Mouse (Mus musculus) embryonic stem cell, embryonic (primary cell): ENCODE results near the gene Col20a1.

Source experiments
- CTCF ChIA-PET, 4 experiments: fragments of 300-600 bp in 2 of 4; fragments of 350-600 bp in 2 of 4; sonication (Branson Sonifier 250); formaldehyde crosslinking; loops; one replicate each; lab custom pipeline; 2022; ENCODE audit warnings: inconsistent platforms in 2 of 4; lab: Charles Lee
- POLR2A ChIA-PET, 4 experiments: fragments of 300-600 bp in 2 of 4; fragments of 350-600 bp in 2 of 4; sonication (Branson Sonifier 250); formaldehyde crosslinking; loops; one replicate each; lab custom pipeline; 2022; ENCODE audit warnings: antibody characterized with exemption in 4 of 4, inconsistent platforms in 1 of 4; lab: Charles Lee

Gene Col20a1

GRCm38 (mm10) chr2:180981133-180981532 is 5.2 kb upstream of the Col20a1 start:
- POLR2A ChIA-PET, result interaction anchor here in 2 of 4 experiments (1.0 to 4.8 kb wide), 5 partner anchors 9 to 18 kb away, joined by 3 to 23 read pairs (median 5); partner anchors contain the start of gene Arfgap1 (in 1 of the 2)
- CTCF ChIA-PET, result interaction anchor here in 1 of 4 experiments (1.2 to 2.0 kb wide), 2 partner anchors 14 to 17 kb away, joined by 3 to 11 read pairs; partner anchors contain the start of gene Arfgap1

GRCm38 (mm10) chr2:180985635-180986034 is 700 bp upstream of the Col20a1 start:
- CTCF ChIA-PET, result interaction anchor here in 3 of 4 experiments (0.6 to 4.7 kb wide), 3 partner anchors 11 to 22 kb away, joined by 3 to 19 read pairs (median 12); no protein-coding TSS in a partner anchor
- POLR2A ChIA-PET, result interaction anchor here in 3 of 4 experiments (0.7 to 2.7 kb wide), 6 partner anchors 12 to 96 kb away, joined by 3 to 12 read pairs (median 4); partner anchors contain the start of genes Arfgap1 (in 2 of the 3) and Ythdf1 (in 1 of the 3)

- ChIA-PET POLR2A (interaction anchor here in 2 of 4 experiments (0.8 to 4.9 kb wide), 16 partner anchors 9 to 298 kb away, joined by 3 to 17 read pairs (median 4); partner anchors contain the start of genes Nkain4 (in 2 of the 2), Arfgap1 (in 1 of the 2) and Ythdf1 (in 1 of the 2)), CTCF (interaction anchor here in 2 of 4 experiments (1.1 to 4.7 kb wide), 7 partner anchors 9 to 72 kb away, joined by 3 to 19 read pairs (median 4); no protein-coding TSS in a partner anchor)
Observed at GRCm38 (mm10) chr2:180987001-180987400, 666 bp downstream of the Col20a1 start.

- CTCF ChIA-PET, result interaction anchor here in 2 of 4 experiments (0.9 to 4.7 kb wide), 8 partner anchors 8 to 72 kb away, joined by 3 to 19 read pairs (median 4); no protein-coding TSS in a partner anchor
Observed at GRCm38 (mm10) chr2:180987432-180988030, 1.2 kb downstream of the Col20a1 start.

GRCm38 (mm10) chr2:180988347-180988913 is 2.1 kb downstream of the Col20a1 start:
- POLR2A ChIA-PET, result interaction anchor here in 3 of 4 experiments (0.6 to 4.9 kb wide), 18 partner anchors 8 to 430 kb away, joined by 3 to 17 read pairs (median 4); partner anchors contain the start of genes Nkain4 (in 2 of the 3), Arfgap1 (in 1 of the 3) and Ythdf1 (in 1 of the 3)
- CTCF ChIA-PET, result interaction anchor here (0.6 to 4.7 kb wide), 11 partner anchors 8 to 520 kb away, joined by 3 to 19 read pairs (median 4); no protein-coding TSS in a partner anchor

More at GRCm38 (mm10) chr2:180987432-180988030, 1.2 kb downstream of the Col20a1 start:
- POLR2A ChIA-PET, result interaction anchor here in 3 of 4 experiments (0.8 to 4.9 kb wide), 16 partner anchors 9 to 297 kb away, joined by 3 to 17 read pairs (median 4); partner anchors contain the start of genes Arfgap1 (in 2 of the 3), Nkain4 (in 2 of the 3) and Ythdf1 (in 1 of the 3)

- POLR2A ChIA-PET, result interaction anchor here in 3 of 4 experiments (0.6 to 4.9 kb wide), 10 partner anchors 22 to 429 kb away, joined by 3 to 17 read pairs (median 3); partner anchors contain the start of genes Arfgap1 (in 1 of the 3), Nkain4 (in 1 of the 3) and Ythdf1 (in 1 of the 3)
- CTCF ChIA-PET, result interaction anchor here in 3 of 4 experiments (0.7 to 4.7 kb wide), 5 partner anchors 25 to 521 kb away, joined by 3 to 19 read pairs (median 4); no protein-coding TSS in a partner anchor
Observed at GRCm38 (mm10) chr2:180988948-180989347, 2.6 kb downstream of the Col20a1 start.

GRCm38 (mm10) chr2:180990347-180990746 is 4.0 kb downstream of the Col20a1 start:
- CTCF ChIA-PET, result interaction anchor here in 3 of 4 experiments (0.6 to 1.4 kb wide), 5 partner anchors 27 to 1488 kb away, joined by 3 to 9 read pairs (median 3); no protein-coding TSS in a partner anchor
- POLR2A ChIA-PET, result interaction anchor here in 3 of 4 experiments (0.5 to 4.9 kb wide), 12 partner anchors 10 to 753 kb away, joined by 3 to 17 read pairs (median 4); partner anchors contain the start of genes Nkain4 (in 1 of the 3) and Ythdf1 (in 1 of the 3)

- ChIA-PET CTCF (interaction anchor here in 2 of 4 experiments (0.8 to 1.5 kb wide), 2 partner anchors 77 to 1079 kb away, joined by 3 read pairs; no protein-coding TSS in a partner anchor), POLR2A (interaction anchor here in 2 of 4 experiments (0.5 to 1.4 kb wide), 2 partner anchors 27 to 101 kb away, joined by 3 read pairs; partner anchors contain the start of gene Arfgap1 (in 1 of the 2))
Observed at GRCm38 (mm10) chr2:180994360-180994759, 8.0 kb downstream of the Col20a1 start.

- ChIA-PET CTCF (interaction anchor here (1.0 to 2.8 kb wide), 9 partner anchors 9 to 76 kb away, joined by 3 to 13 read pairs (median 5); partner anchors contain the start of genes Birc7 (in 1 of the 4), Col20a1 (in 1 of the 4) and Nkain4 (in 1 of the 4)), POLR2A (interaction anchor here in 2 of 4 experiments (1.1 to 1.8 kb wide), 4 partner anchors 8 to 62 kb away, joined by 3 to 10 read pairs (median 4); partner anchors contain the start of gene Col20a1 (in 1 of the 2))
Observed at GRCm38 (mm10) chr2:180995457-180995856, 9.1 kb downstream of the Col20a1 start.

GRCm38 (mm10) chr2:180996436-180996835 is 10.1 kb downstream of the Col20a1 start:
- CTCF ChIA-PET, result interaction anchor here (0.6 to 2.8 kb wide), 39 partner anchors 8 to 723 kb away, joined by 3 to 14 read pairs (median 3); partner anchors contain the start of genes Birc7 (in 1 of the 4), Cables2 (in 1 of the 4), Col20a1 (in 1 of the 4) and Dnajc5 (in 1 of the 4)
- POLR2A ChIA-PET, result interaction anchor here in 2 of 4 experiments (0.7 to 1.8 kb wide), 7 partner anchors 9 to 47 kb away, joined by 3 to 10 read pairs (median 3); partner anchors contain the start of genes Chrna4 (in 1 of the 2) and Col20a1 (in 1 of the 2)

- POLR2A ChIA-PET, result interaction anchor here in 1 of 4 experiments (0.7 to 1.8 kb wide), 6 partner anchors 9 to 33 kb away, joined by 3 to 10 read pairs (median 4); partner anchors contain the start of gene Col20a1
- CTCF ChIA-PET, result interaction anchor here (0.6 to 2.8 kb wide), 28 partner anchors 9 to 523 kb away, joined by 3 to 14 read pairs (median 4); partner anchors contain the start of genes Birc7 (in 1 of the 4), Dnajc5 (in 1 of the 4) and Ppdpf (in 1 of the 4)
Observed at GRCm38 (mm10) chr2:180996905-180997304, 10.6 kb downstream of the Col20a1 start.

GRCm38 (mm10) chr2:181007054-181007453 is 20.7 kb downstream of the Col20a1 start:
- ChIA-PET POLR2A (interaction anchor here in 1 of 4 experiments (0.6 kb wide), 1 partner anchor 144 kb away, joined by 3 read pairs; no protein-coding TSS in a partner anchor), CTCF (interaction anchor here in 3 of 4 experiments (0.6 to 1.5 kb wide), 4 partner anchors 11 to 1538 kb away, joined by 3 to 5 read pairs (median 3); no protein-coding TSS in a partner anchor)

- ChIA-PET CTCF (no interaction called here), POLR2A (interaction anchor here in 1 of 4 experiments (0.6 to 1.0 kb wide), 2 partner anchors 49 to 262 kb away, joined by 3 to 4 read pairs; no protein-coding TSS in a partner anchor)
Observed at GRCm38 (mm10) chr2:181008339-181008738, 22.0 kb downstream of the Col20a1 start.

- CTCF ChIA-PET, result interaction anchor here (0.7 to 1.5 kb wide), 7 partner anchors 16 to 75 kb away, joined by 3 to 6 read pairs (median 3); no protein-coding TSS in a partner anchor
- POLR2A ChIA-PET, result interaction anchor here in 1 of 4 experiments (0.6 kb wide), 1 partner anchor 189 kb away, joined by 3 read pairs; no protein-coding TSS in a partner anchor
Observed at GRCm38 (mm10) chr2:181031406-181031934, 45.1 kb downstream of the Col20a1 start.

- POLR2A ChIA-PET, result no interaction called here
- CTCF ChIA-PET, result interaction anchor here in 3 of 4 experiments (1.3 to 1.6 kb wide), 5 partner anchors 15 to 36 kb away, joined by 3 to 6 read pairs (median 4); no protein-coding TSS in a partner anchor
Observed at GRCm38 (mm10) chr2:181032407-181032806, 46.1 kb downstream of the Col20a1 start.

GRCm38 (mm10) chr2:181033310-181033709 is 47.0 kb downstream of the Col20a1 start:
- ChIA-PET POLR2A (no interaction called here), CTCF (interaction anchor here in 3 of 4 experiments (1.1 to 1.6 kb wide), 3 partner anchors 15 to 37 kb away, joined by 3 to 4 read pairs (median 4); no protein-coding TSS in a partner anchor)
